9 mouse cellular contexts compared by ENCODE assay signal in the genomic region with DNA sequence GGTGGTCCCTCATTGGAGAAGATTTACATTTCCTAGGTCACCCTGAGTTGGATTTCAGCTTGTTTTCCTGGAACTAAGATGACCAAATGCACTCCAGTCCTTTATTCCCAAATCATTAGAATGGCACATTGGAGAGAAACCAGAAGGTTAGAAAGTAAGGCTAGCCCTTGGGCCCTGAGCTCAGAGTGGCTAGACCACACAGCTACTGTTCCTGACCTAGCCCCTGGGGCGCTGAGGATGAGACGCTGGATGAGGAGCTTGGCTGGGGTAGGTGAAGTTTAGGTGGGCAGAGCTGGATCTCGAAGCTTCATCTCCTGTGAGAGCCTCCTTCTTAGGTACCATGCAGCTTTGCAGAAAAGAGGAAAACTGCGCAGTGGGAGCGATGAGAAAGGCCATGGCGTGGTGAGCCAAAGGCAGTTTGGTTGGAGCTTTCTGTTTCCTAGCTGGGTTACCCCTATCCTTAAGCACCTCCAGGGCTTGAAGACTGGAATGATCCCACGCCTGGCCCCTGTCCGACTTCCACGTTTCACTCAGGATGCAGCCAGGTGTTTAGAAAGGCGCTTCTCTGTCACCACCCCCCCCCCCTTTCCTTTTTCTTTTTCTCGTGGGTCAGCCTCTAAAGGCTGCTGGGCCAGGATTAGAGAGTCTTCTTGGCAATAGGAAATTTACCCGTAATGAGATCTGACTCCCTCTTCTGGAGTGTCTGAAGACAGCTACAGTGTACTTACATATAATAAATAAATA. TPM values are rescaled to one million over a fixed set of nuclear protein-coding genes. Genes with fewer than 3 reads are reported as not detected.
DNase-seq lines count a peak whose midpoint lies in the region; ATAC-seq and TF ChIP-seq lines count a peak whose summit lies in the region.
"Had no signal": no experiment of that assay in that cellular context is flagged by ENCODE, and none has a peak within 500 bp of the region (broad histone marks: within the 10 kb centered on the region; RNA-seq: fewer than 3 reads in every experiment).

No protein-coding gene starts in this region.

- ATAC-seq in kidney, postnatal 0 days (replicated peaks; ENCODE audit: low FRiP score, low read depth), result no peak; the same call in 1 of the 2 replicates
- no peak for ATAC-seq in embryonic facial prominence, embryonic 13.5 days (ENCODE audit: insufficient number of reproducible peaks, insufficient read depth, low FRiP score, low TSS enrichment, low read depth)
- peak; percentile 40 for ATAC-seq in forebrain, postnatal 0 days
- peak; percentile 53 for ATAC-seq in midbrain, embryonic 14.5 days (ENCODE audit: low FRiP score, low TSS enrichment)

- no peak overlapping the region for H3K27ac ChIP-seq in kidney, postnatal 0 days
- H3K27ac ChIP-seq in embryonic facial prominence, embryonic 13.5 days, result no peak overlapping the region
- H3K27ac ChIP-seq in forebrain, postnatal 0 days (ENCODE audit: low read depth, low read length), result no peak overlapping the region
- no peak overlapping the region for H3K27ac ChIP-seq in midbrain, embryonic 14.5 days (replicated peaks; ENCODE audit: low read depth, low read length)

- no peak for TF ChIP-seq CTCF in kidney, postnatal 0 days (IDR thresholded peaks at IDR 0.05; ENCODE audit: low read depth)
- TF ChIP-seq CTCF in forebrain, postnatal 0 days (IDR thresholded peaks at IDR 0.05; ENCODE audit: low read depth), result no peak

- peak overlapping the region; percentile 23; the same call in 1 of the 2 replicates for H3K4me2 ChIP-seq in kidney, postnatal 0 days (ENCODE audit: low read length)
- H3K4me2 ChIP-seq in embryonic facial prominence, embryonic 13.5 days, result peak overlapping the region; percentile 39
- peak overlapping the region; percentile 6; the same call in 1 of the 2 replicates for H3K4me2 ChIP-seq in forebrain, postnatal 0 days (ENCODE audit: low read depth)
- peak overlapping the region; percentile 6; the same call in 1 of the 2 replicates for H3K4me2 ChIP-seq in midbrain, embryonic 14.5 days (ENCODE audit: low read length)

- H3K4me1 ChIP-seq in kidney, postnatal 0 days (replicated peaks; ENCODE audit: insufficient read depth, low read length), result no peaks in the 10 kb centered on the region
- no peaks in the 10 kb centered on the region for H3K4me1 ChIP-seq in embryonic facial prominence, embryonic 13.5 days
- no peaks in the 10 kb centered on the region for H3K4me1 ChIP-seq in forebrain, postnatal 0 days (ENCODE audit: insufficient read depth)
- no peaks in the 10 kb centered on the region for H3K4me1 ChIP-seq in midbrain, embryonic 14.5 days (ENCODE audit: control insufficient read depth, insufficient read depth, low read length)

- H3K4me3 ChIP-seq in kidney, postnatal 0 days (replicated peaks; ENCODE audit: low read depth, low read length), result no peak overlapping the region
- no peak overlapping the region; the same call in 1 of the 2 replicates for H3K4me3 ChIP-seq in embryonic facial prominence, embryonic 13.5 days
- no peak overlapping the region for H3K4me3 ChIP-seq in forebrain, postnatal 0 days (ENCODE audit: low read depth, low read length)
- no peak overlapping the region for H3K4me3 ChIP-seq in midbrain, embryonic 14.5 days (replicated peaks; ENCODE audit: low read depth, low read length)

- H3K9ac ChIP-seq in kidney, postnatal 0 days (ENCODE audit: low read depth, low read length), result 0 out of 2 replicates have a peak overlapping the region, but pooled peaks have one; percentile 27
- H3K9ac ChIP-seq in embryonic facial prominence, embryonic 13.5 days, result peak overlapping the region; percentile 58
- 0 out of 2 replicates have a peak overlapping the region, but pooled peaks have one; percentile 34 for H3K9ac ChIP-seq in forebrain, postnatal 0 days
- H3K9ac ChIP-seq in midbrain, embryonic 14.5 days (replicated peaks; ENCODE audit: low read length), result 0 out of 2 replicates have a peak overlapping the region, but pooled peaks have one; percentile 14

- H3K9me3 ChIP-seq in kidney, postnatal 0 days (replicated peaks; ENCODE audit: low read length), result no peaks in the 10 kb centered on the region
- no peaks in the 10 kb centered on the region for H3K9me3 ChIP-seq in embryonic facial prominence, embryonic 13.5 days
- no peaks in the 10 kb centered on the region for H3K9me3 ChIP-seq in forebrain, postnatal 0 days (ENCODE audit: low read length)
- H3K9me3 ChIP-seq in midbrain, embryonic 14.5 days (ENCODE audit: control insufficient read depth, low read length), result no peaks in the 10 kb centered on the region

- H3K27me3 ChIP-seq in kidney, postnatal 0 days (ENCODE audit: insufficient read depth, low read length), result no peaks in the 10 kb centered on the region
- H3K27me3 ChIP-seq in embryonic facial prominence, embryonic 13.5 days, result peaks cover 12% of the 10 kb centered on the region; the same call in 1 of the 2 replicates
- no peaks in the 10 kb centered on the region for H3K27me3 ChIP-seq in forebrain, postnatal 0 days (ENCODE audit: insufficient read depth, low read length)
- H3K27me3 ChIP-seq in midbrain, embryonic 14.5 days (ENCODE audit: control insufficient read depth, insufficient read depth, low read length), result no peaks in the 10 kb centered on the region

- DNase-seq in kidney, postnatal 0 days (ENCODE audit: low spot score), result no peak
- no peak for DNase-seq in kidney, postnatal 14 days
- peak; percentile 39 for DNase-seq in forebrain, postnatal 0 days
- no peak for DNase-seq in midbrain, embryonic 14.5 days
- no peak for DNase-seq in adrenal gland, adult 8-10 months
- DNase-seq in adrenal gland, postnatal 10 days, result no peak
- DNase-seq in ovary, postnatal 10 days (ENCODE audit: low spot score), result no peak
- DNase-seq: layer of hippocampus, adult 9-11 months had no signal

- H3K36me3 ChIP-seq in kidney, postnatal 0 days (ENCODE audit: insufficient read depth, low read length), result no peaks in the 10 kb centered on the region
- H3K36me3 ChIP-seq in embryonic facial prominence, embryonic 13.5 days, result no peaks in the 10 kb centered on the region
- H3K36me3 ChIP-seq in forebrain, postnatal 0 days (ENCODE audit: insufficient read depth), result no peaks in the 10 kb centered on the region
- H3K36me3 ChIP-seq in midbrain, embryonic 14.5 days (ENCODE audit: control insufficient read depth, insufficient read depth, low read length), result no peaks in the 10 kb centered on the region

- WGBS in kidney, postnatal 0 days, result 50% methylated on average over 12 of the region's 12 CpGs
- 43% methylated on average over 12 of the region's 12 CpGs for WGBS in embryonic facial prominence, embryonic 13.5 days
- WGBS in forebrain, postnatal 0 days, result 51% methylated on average over 12 of the region's 12 CpGs
- WGBS in midbrain, embryonic 14.5 days, result 50% methylated on average over 12 of the region's 12 CpGs

RNA-seq across cellular contexts. Expression of a gene that starts 27.4 kb away (rescaled TPM):
- 108 and 118 TPM in 2 replicates for polyA plus RNA-seq in kidney, postnatal 0 days (2015; fragmentation: Nextera tagmentation; extraction: Ambion mirVana)
- polyA plus RNA-seq in embryonic facial prominence, embryonic 13.5 days (2015; fragmentation: Nextera tagmentation; extraction: Ambion mirVana), result 160 and 167 TPM in 2 replicates
- 69.4 and 70.8 TPM in 2 replicates for total RNA-seq in forebrain, postnatal 0 days (2014; rRNA removed)
- 64.6 and 70.9 TPM in 2 replicates for polyA plus RNA-seq in forebrain, postnatal 0 days (2015; fragmentation: Nextera tagmentation; extraction: Ambion mirVana)
- 92.6 and 145 TPM in 2 replicates for polyA plus RNA-seq in midbrain, embryonic 14.5 days (2014; fragmentation: Nextera tagmentation; extraction: Ambion mirVana)
- total RNA-seq in adrenal gland, adult 8-10 months (2022), result 10 to 100 TPM; 73.1 to 86.2 (median 82.8) TPM
- 10 to 100 TPM; 65.4 to 65.9 TPM for total RNA-seq in adrenal gland, postnatal 10 days (2021)

RNA-seq across cellular contexts. Expression of a gene that starts 58.8 kb away (rescaled TPM):
- 13.1 and 13.7 TPM in 2 replicates for polyA plus RNA-seq in kidney, postnatal 0 days (2015; fragmentation: Nextera tagmentation; extraction: Ambion mirVana)
- polyA plus RNA-seq in embryonic facial prominence, embryonic 13.5 days (2015; fragmentation: Nextera tagmentation; extraction: Ambion mirVana), result 17.9 and 18.6 TPM in 2 replicates
- 20.2 and 22.3 TPM in 2 replicates for total RNA-seq in forebrain, postnatal 0 days (2014; rRNA removed)
- polyA plus RNA-seq in forebrain, postnatal 0 days (2015; fragmentation: Nextera tagmentation; extraction: Ambion mirVana), result 12.8 and 17.1 TPM in 2 replicates
- 22.9 and 29.2 TPM in 2 replicates for polyA plus RNA-seq in midbrain, embryonic 14.5 days (2014; fragmentation: Nextera tagmentation; extraction: Ambion mirVana)
- 10 to 100 TPM; 38.5 to 48.4 (median 41.7) TPM for total RNA-seq in adrenal gland, adult 8-10 months (2022)
- 10 to 100 TPM; 26.7 to 28.0 TPM for total RNA-seq in adrenal gland, postnatal 10 days (2021)

Comparison
In these comparisons a context has a peak if more than half of its experiments do, and no peak if none do; other contexts are left out.
1. ATAC-seq: peak in forebrain, postnatal 0 days (single experiment) and midbrain, embryonic 14.5 days (single experiment); none in kidney, postnatal 0 days (single experiment) and embryonic facial prominence, embryonic 13.5 days (single experiment).
2. Peak in every context shown above with its lines, with median percentiles within 50 percentile points of each other: H3K4me2 ChIP-seq and H3K9ac ChIP-seq.